ENCODE assay signal across 18 mouse cellular contexts in the genomic region with DNA sequence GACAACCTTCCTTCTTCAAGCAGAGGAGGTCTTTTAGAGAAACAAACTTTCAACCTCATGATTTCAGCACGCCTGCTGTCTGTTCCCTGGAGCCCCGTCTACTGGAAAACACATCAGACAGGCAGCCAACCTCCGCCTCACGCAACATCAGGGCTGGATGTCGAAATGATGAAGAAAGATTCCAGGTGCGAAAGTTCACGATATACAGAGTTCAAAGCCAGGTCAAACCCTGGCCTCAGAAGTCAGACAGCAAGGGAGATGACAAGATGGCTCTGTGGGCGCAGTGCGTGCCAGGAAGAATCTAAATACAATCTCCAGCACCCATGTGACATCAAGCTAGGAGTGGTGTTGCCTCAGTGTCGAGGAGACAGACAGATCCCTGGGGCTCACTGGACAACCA. TPM values are rescaled to one million over a fixed set of nuclear protein-coding genes. Genes with fewer than 3 reads are reported as not detected.
A peak's percentile ranks its signal among the peaks of the same experiment; 100 is the strongest.
DNase-seq lines count a peak whose midpoint lies in the region; ATAC-seq and TF ChIP-seq lines count a peak whose summit lies in the region.
"Had no signal": no experiment of that assay in that cellular context is flagged by ENCODE, and none has a peak within 500 bp of the region (broad histone marks: within the 10 kb centered on the region; RNA-seq: fewer than 3 reads in every experiment).

No protein-coding gene starts in this region.

- 28% methylated on average over 10 of the region's 10 CpGs for WGBS in liver, adult 2 months
- 67% methylated on average over 10 of the region's 10 CpGs for WGBS in liver, embryonic 11.5 days
- WGBS in liver, postnatal 0 days (ENCODE audit: insufficient replicate concordance) = 60% methylated on average over 10 of the region's 10 CpGs

- TF ChIP-seq CTCF in liver, adult 2 months (IDR thresholded peaks at IDR 0.05; ENCODE audit: low read depth, low read length) = no peak
- TF ChIP-seq CTCF in liver, postnatal 0 days (IDR thresholded peaks at IDR 0.05; ENCODE audit: low read depth) = no peak
- TF ChIP-seq CTCF in layer of hippocampus, adult 2 months (conservative IDR thresholded peaks at IDR 0.05) = no peak

- no peak overlapping the region for H3K4me3 ChIP-seq in liver, adult 2 months (ENCODE audit: insufficient read depth, low read depth, low read length)
- H3K4me3 ChIP-seq in liver, embryonic 11.5 days (ENCODE audit: low read depth, low read length) = no peak overlapping the region
- no peak overlapping the region for H3K4me3 ChIP-seq in liver, postnatal 0 days (ENCODE audit: low read depth, low read length)
- H3K4me3 ChIP-seq in layer of hippocampus, adult 2 months = no peak overlapping the region
- H3K4me3 ChIP-seq: embryonic facial prominence, embryonic 12.5 days; forebrain, embryonic 12.5 days; hindbrain, embryonic 10.5 days had no signal

- TF ChIP-seq POLR2A in liver, adult 2 months (IDR thresholded peaks at IDR 0.05; ENCODE audit: extremely low read depth, insufficient read depth, low read length) = no peak

- no peak overlapping the region for H3K4me2 ChIP-seq in liver, embryonic 11.5 days
- no peak overlapping the region for H3K4me2 ChIP-seq in liver, postnatal 0 days (ENCODE audit: low read depth, low read length)
- H3K4me2 ChIP-seq: embryonic facial prominence, embryonic 12.5 days; forebrain, embryonic 12.5 days had no signal

- ATAC-seq in liver, embryonic 11.5 days (replicated peaks; ENCODE audit: low FRiP score) = no peak
- ATAC-seq in liver, postnatal 0 days = peak; percentile 85
- ATAC-seq: midbrain, embryonic 16.5 days had no signal

- H3K4me1 ChIP-seq in liver, adult 2 months (ENCODE audit: control insufficient read depth, insufficient read depth, low read length) = peaks cover 47% of the 10 kb centered on the region
- peaks cover 14% of the 10 kb centered on the region for H3K4me1 ChIP-seq in liver, embryonic 11.5 days (replicated peaks; ENCODE audit: control insufficient read depth, insufficient read depth, low read length)
- peaks cover 15% of the 10 kb centered on the region for H3K4me1 ChIP-seq in liver, postnatal 0 days (ENCODE audit: insufficient read depth)

- peak overlapping the region; percentile 31; the same call in 1 of the 2 replicates for H3K9ac ChIP-seq in liver, adult 2 months (ENCODE audit: low read depth, low read length)
- H3K9ac ChIP-seq in liver, embryonic 11.5 days (ENCODE audit: low read depth, low read length) = no peak overlapping the region
- no peak overlapping the region for H3K9ac ChIP-seq in liver, postnatal 0 days (replicated peaks)
- H3K9ac ChIP-seq: embryonic facial prominence, embryonic 12.5 days; forebrain, embryonic 12.5 days had no signal

- H3K36me3 ChIP-seq in liver, adult 2 months (ENCODE audit: control insufficient read depth, insufficient read depth, low read length) = no peaks in the 10 kb centered on the region
- 0 out of 2 replicates have a peak, but pooled peaks cover 2% of the 10 kb centered on the region for H3K36me3 ChIP-seq in liver, embryonic 11.5 days (ENCODE audit: control insufficient read depth, insufficient read depth, low read length)
- no peaks in the 10 kb centered on the region for H3K36me3 ChIP-seq in liver, postnatal 0 days (replicated peaks; ENCODE audit: insufficient read depth, low read length)
- H3K36me3 ChIP-seq: G1E had no signal

- H3K9me3 ChIP-seq in liver, embryonic 11.5 days (ENCODE audit: control insufficient read depth, low read length) = no peaks in the 10 kb centered on the region
- H3K9me3 ChIP-seq in liver, postnatal 0 days (ENCODE audit: low read length) = no peaks in the 10 kb centered on the region
- H3K9me3 ChIP-seq: embryonic facial prominence, embryonic 12.5 days; forebrain, embryonic 12.5 days; G1E; hindbrain, embryonic 10.5 days had no signal

- peak; percentile 46; the same call in 1 of the 2 replicates for TF ChIP-seq EP300 in liver, postnatal 0 days (IDR thresholded peaks at IDR 0.05; ENCODE audit: low read depth)

- H3K27ac ChIP-seq in liver, adult 2 months (replicated peaks; ENCODE audit: insufficient read depth, low read depth, low read length) = peak overlapping the region; percentile 81
- H3K27ac ChIP-seq in liver, embryonic 11.5 days (ENCODE audit: low read depth, low read length) = no peak overlapping the region
- peak overlapping the region; percentile 81 for H3K27ac ChIP-seq in liver, postnatal 0 days (ENCODE audit: low read depth)
- H3K27ac ChIP-seq in layer of hippocampus, adult 2 months = no peak overlapping the region
- H3K27ac ChIP-seq: embryonic facial prominence, embryonic 12.5 days; forebrain, embryonic 12.5 days; hindbrain, embryonic 10.5 days; macrophage had no signal

- H3K79me2 ChIP-seq in liver, adult 2 months (ENCODE audit: control insufficient read depth, insufficient read depth, low read length) = peaks cover 30% of the 10 kb centered on the region

- peak; percentile 54 for DNase-seq in adrenal gland, postnatal 14 days
- no peak for DNase-seq in adrenal gland, postnatal 36 days
- DNase-seq in liver, adult 2 months (ENCODE audit: extremely low read depth, low read depth, low spot score) = peak; percentile 95
- no peak for DNase-seq in liver, embryonic 11.5 days (ENCODE audit: low spot score)
- DNase-seq in fat pad, adult 2 months (ENCODE audit: extremely low read depth, low read depth, low spot score) = peak; percentile 75
- peak; percentile 62 for DNase-seq in liver, postnatal 0 days
- DNase-seq in layer of hippocampus, adult 18-20 months (ENCODE audit: low spot score in 2 of 2) = no peak
- no peak for DNase-seq in layer of hippocampus, adult 2 months (ENCODE audit: low spot score in 2 of 2)
- DNase-seq: cerebellum, postnatal 14 days; kidney, adult 11 months; right cerebral cortex, adult 18-20 months had no signal

- H3K27me3 ChIP-seq in liver, adult 2 months (ENCODE audit: control insufficient read depth, insufficient read depth, low read length) = no peaks in the 10 kb centered on the region
- H3K27me3 ChIP-seq in liver, embryonic 11.5 days (replicated peaks; ENCODE audit: control insufficient read depth, insufficient read depth, low read length) = no peaks in the 10 kb centered on the region
- no peaks in the 10 kb centered on the region for H3K27me3 ChIP-seq in liver, postnatal 0 days (ENCODE audit: insufficient read depth, low read length)
- H3K27me3 ChIP-seq: embryonic facial prominence, embryonic 12.5 days; forebrain, embryonic 12.5 days had no signal

RNA-seq across cellular contexts. Expression of gene Gtf2ird1, which starts 23.4 kb away (rescaled TPM):
- 61.7 and 69.6 TPM in 2 replicates for total RNA-seq in adrenal gland, postnatal 14 days (2021)
- 10 to 100 TPM; 44.4 to 59.1 TPM for total RNA-seq in adrenal gland, postnatal 36 days (2021)
- 6.5 and 14.8 TPM in 2 replicates for total RNA-seq in liver, adult 2 months (2014; rRNA removed)
- 14.9 and 15.3 TPM in 2 replicates for polyA plus RNA-seq in liver, adult 2 months (2012; rRNA removed)
- polyA plus RNA-seq in liver, embryonic 11.5 days (2014; fragmentation: Nextera tagmentation; extraction: Ambion mirVana) = 46.7 and 51.8 TPM in 2 replicates
- 10.0 and 11.0 TPM in 2 replicates for polyA plus RNA-seq in liver, postnatal 0 days (2015; fragmentation: Nextera tagmentation; extraction: Ambion mirVana)
- total RNA-seq in layer of hippocampus, adult 18-20 months (2021) = 10 to 100 TPM; 19.8 to 27.3 TPM
- 10 to 100 TPM; 22.8 to 25.4 TPM for total RNA-seq in layer of hippocampus, adult 2 months (2021)
- total RNA-seq: neutrophil, adult 5-6 weeks had no signal

Comparison
In these comparisons a context has a peak if more than half of its experiments do, and no peak if none do; other contexts are left out.
1. DNase-seq: peak in adrenal gland, postnatal 14 days (single experiment), liver, adult 2 months (single experiment), fat pad, adult 2 months (single experiment) and liver, postnatal 0 days (single experiment); none in adrenal gland, postnatal 36 days (0 of 2), liver, embryonic 11.5 days (single experiment), layer of hippocampus, adult 18-20 months (0 of 2) and layer of hippocampus, adult 2 months (0 of 2).
2. H3K27ac ChIP-seq: peak in liver, adult 2 months (single experiment) and liver, postnatal 0 days (single experiment); none in liver, embryonic 11.5 days (single experiment) and layer of hippocampus, adult 2 months (single experiment).